Mouse (Mus musculus) spleen, postnatal 10 days (tissue): ENCODE measurements around the gene Gm20431.

Experiments used
- DNase-seq, 2 experiments: peaks; one replicate each; pipeline ENCODE4 v3.0.0; 2021 to 2022; ENCODE audit warnings: low spot score in 2 of 2

The Gm20431 gene

GRCm38 (mm10) chr2:167571442-167572220, 89.7 kb downstream of the Gm20431 start:
- DNase-seq: no peak

DNA sequence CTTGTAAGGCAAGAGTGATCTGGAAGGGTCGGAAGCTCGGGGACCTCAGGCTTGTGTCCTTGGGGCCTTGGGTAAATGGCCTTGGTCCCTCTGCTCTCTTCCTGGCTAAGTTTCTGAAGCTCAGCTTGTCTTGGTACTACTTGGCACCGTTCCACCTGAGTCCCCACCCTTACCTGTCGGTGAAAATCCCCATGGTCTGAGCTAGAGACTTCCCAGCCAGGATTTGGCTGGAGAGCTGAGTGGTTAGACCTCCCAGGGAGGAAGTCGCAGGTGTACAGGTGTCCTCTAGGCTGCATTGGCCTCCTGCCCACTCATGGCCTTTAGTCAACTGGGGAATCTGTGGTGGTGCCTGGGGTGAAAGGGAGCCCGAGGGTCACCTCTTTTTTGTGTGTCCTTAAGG, 90.5 kb downstream of the Gm20431 start:
- no peak for DNase-seq

DNA sequence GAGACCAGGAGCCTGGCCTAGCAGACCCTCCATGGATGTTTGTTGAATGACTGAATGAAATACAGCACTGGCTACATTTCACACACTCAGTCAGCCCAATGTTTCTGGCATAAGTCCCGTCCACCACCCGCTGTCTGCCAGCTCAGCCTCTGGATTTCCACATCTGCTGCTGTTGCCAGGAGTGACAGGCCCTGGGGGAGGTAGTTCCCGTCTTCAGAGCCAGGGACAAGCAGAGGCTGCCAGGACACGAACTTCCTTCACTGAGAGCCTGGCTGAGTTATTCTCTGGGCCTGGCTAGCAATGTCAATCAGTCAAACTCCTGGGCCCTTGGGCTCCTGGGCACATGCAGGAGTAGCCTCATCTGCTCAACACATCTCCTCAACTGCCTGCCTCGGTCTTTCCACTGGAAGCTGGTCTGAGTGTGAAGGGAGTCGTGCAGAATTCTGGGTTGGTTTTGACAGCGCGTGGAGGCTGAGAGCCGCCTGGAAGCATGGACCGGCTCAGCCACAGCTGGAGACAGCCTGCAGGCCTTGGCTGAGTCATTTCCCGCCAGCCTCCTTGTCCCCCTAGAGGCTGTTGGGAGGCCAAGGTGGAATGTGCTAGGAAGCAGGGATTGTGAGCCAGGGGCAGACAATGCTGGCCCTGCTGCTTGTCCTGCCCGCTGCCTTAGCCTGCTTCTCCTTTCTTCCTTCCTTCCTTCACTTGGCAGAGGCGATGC, 91.2 kb downstream of the Gm20431 start:
- no peak for DNase-seq

GRCm38 (mm10) chr2:167568112-167568511, 93.2 kb downstream of the Gm20431 start:
- DNase-seq: no peak

DNA sequence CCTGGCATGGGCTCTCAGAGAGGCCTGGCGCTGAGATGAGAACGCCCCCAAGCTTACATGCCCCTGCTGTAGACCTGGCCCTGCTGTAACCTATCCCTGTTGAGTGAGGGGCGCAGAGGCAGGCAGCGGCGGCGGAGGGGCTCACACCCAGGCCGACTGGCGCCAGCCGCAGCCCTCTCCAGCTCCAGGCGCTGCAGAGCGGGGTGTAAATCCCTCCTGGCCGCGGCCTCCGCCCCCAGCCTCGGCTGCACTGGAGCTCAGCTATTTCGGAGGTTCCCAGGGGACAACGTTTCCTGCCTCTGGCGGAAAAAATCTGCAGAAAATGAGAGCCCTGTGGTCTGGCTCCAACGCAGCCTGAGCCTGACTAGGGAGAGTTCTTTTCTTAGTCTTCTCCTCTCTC, 95.6 kb downstream of the Gm20431 start:
- DNase-seq: no peak

GRCm38 (mm10) chr2:167565312-167565656, 96.0 kb downstream of the Gm20431 start:
- no peak for DNase-seq

DNA sequence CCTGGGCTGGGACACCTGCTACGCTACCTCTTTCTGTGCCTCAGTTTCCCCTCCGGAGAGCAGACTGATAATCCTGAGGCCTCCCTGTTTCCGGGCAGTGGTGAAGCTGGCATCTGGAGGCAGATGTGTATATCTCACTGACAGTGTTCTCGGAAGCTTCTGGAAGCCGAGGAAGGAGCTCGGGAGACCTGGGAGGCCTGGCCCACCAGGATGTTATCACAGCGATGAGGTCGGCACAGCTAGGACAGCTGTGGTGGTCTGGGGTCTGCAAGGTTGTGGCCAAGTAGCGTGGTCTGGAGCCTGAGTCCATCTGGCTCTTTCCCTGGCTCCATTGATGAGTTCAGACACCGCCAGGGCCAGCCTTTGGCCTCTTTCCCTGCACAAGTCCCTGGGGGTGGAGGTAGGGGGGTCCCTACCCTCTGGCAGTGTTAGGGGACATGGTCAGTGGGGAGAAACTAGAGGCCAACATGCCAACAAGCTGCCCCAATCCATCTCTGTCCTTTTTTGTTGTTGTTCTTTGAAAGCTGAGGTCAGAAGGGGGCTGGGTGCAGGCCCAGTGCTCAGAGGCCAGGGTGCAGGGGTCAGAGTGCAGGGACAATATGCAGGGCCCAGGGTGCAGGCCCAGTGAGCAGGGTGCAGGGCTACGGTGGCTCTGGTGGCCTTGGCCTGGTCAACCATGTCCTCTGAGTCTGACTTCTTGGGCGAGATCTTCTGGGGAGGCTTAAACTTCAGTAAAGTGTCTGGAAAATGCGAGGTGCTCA, 96.6 kb downstream of the Gm20431 start:
- no peak for DNase-seq

- no peak for DNase-seq
These were observed 97.6 kb downstream of the Gm20431 start for GRCm38 (mm10) chr2:167563703-167564102.

- DNase-seq: no peak
These were observed 98.3 kb downstream of the Gm20431 start for GRCm38 (mm10) chr2:167563035-167563434.

- DNase-seq: no peak
These were observed 99.2 kb downstream of the Gm20431 start for GRCm38 (mm10) chr2:167562101-167562500.

DNA sequence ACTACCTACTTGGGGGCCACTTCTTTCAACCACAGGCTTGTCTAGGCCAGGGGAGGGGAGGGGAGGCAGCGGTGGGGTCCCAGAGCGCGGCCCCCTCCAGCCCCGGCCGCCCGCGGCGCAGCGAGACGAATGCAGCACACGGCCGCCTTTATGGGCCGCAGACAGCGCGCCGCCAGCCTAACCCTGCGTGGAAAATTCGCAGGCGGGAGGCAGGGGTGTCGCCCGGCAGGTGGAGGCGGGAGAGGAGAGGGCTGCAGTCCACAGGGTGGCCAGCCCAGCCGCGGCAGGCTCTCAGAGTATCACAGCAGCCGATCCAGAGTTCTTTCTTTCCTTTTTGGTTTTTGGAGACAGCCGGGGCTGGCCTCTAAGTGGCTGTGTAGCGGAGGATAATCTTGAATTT, 101.9 kb downstream of the Gm20431 start:
- no peak for DNase-seq
